Mouse (Mus musculus) hindbrain, postnatal 0 days (tissue): ENCODE measurements around the gene Nipsnap3b. TPM values are rescaled to one million over a fixed set of nuclear protein-coding genes. Genes with fewer than 3 reads are reported as not detected.

ENCODE experiments used
- ATAC-seq: fragments of 200-750 bp; cut with Nextera tagmentation; 2 replicates; pipeline ENCODE4 v1.8.0; 2017; ENCODE audit warnings: mild to moderate bottlenecking, moderate TSS enrichment, moderate library complexity
- DNase-seq: peaks from one replicate; pipeline ENCODE4 v3.0.0-alpha.2; 2015; ENCODE audit warnings: low spot score
- H3K27ac ChIP-seq: fragments of 300-500 bp; sonication (generic); 2 replicates; pipeline ENCODE4 v1.5.1; 2014; ENCODE audit warnings: mild to moderate bottlenecking
- H3K27me3 ChIP-seq: fragments of 300-500 bp; sonication (generic); 2 replicates; pipeline ENCODE4 v1.6.1; 2014; ENCODE audit warnings: low read length, mixed read lengths; ENCODE audit not compliant: insufficient read depth
- H3K36me3 ChIP-seq: fragments of 300-500 bp; sonication (generic); 2 replicates; pipeline ENCODE4 v1.6.1; 2014; ENCODE audit warnings: low read length, mixed read lengths; ENCODE audit not compliant: insufficient read depth
- H3K4me1 ChIP-seq: fragments of 300-500 bp; sonication (generic); 2 replicates; pipeline ENCODE4 v1.6.1; 2014; ENCODE audit warnings: antibody characterized with exemption, low read length, mixed read lengths; ENCODE audit not compliant: insufficient read depth
- H3K4me2 ChIP-seq: fragments of 300-500 bp; sonication (generic); 2 replicates; pipeline ENCODE4 v1.6.1; 2014; ENCODE audit warnings: low read depth, mild to moderate bottlenecking, low read length, moderate library complexity, mixed read lengths
- H3K4me3 ChIP-seq: fragments of 300-500 bp; sonication (generic); 2 replicates; pipeline ENCODE4 v1.5.1; 2014; ENCODE audit warnings: low read length
- H3K9ac ChIP-seq: fragments of 300-500 bp; sonication (generic); replicated peaks from 2 replicates; pipeline ENCODE4 v1.6.1; 2014; ENCODE audit warnings: mild to moderate bottlenecking, low read length, moderate library complexity, mixed read lengths
- H3K9me3 ChIP-seq: fragments of 300-500 bp; sonication (generic); 2 replicates; pipeline ENCODE4 v1.6.1; 2016; ENCODE audit warnings: low read length, mixed read lengths
- CTCF ChIP-seq: IDR thresholded peaks from 2 replicates; pipeline ENCODE4 v1.5.1; 2016; ENCODE audit warnings: antibody characterized with exemption, control low read depth, low read depth
- WGBS: fragments of 180-500 bp; shearing (Covaris S2); extraction: QIAGEN DNeasy Blood & Tissue Kit; methylation state at CpG from one replicate; pipeline ENCODE4 v1.1.7; 2014; 5-methylcytosine and 5-hydroxymethylcytosine counted together
- polyA plus RNA-seq: library from polyadenylated mRNA; unstranded; fragments of >200 nt; fragmentation: Nextera tagmentation; extraction: Ambion mirVana; gene quantifications from 2 replicates; pipeline ENCODE4 v1.2.1, GENCODE M21; 2015
- total RNA-seq: library from RNA; depleted of rRNA; stranded (reverse); fragments of >200 nt; gene quantifications from 2 replicates; pipeline ENCODE4 v1.2.3, GENCODE M21; 2014; rRNA removed

Gene Nipsnap3b
- 96.6 and 97.0 TPM in 2 replicates for total RNA-seq
- polyA plus RNA-seq: 151 and 159 TPM in 2 replicates

GRCm38 (mm10) chr4:53011732-53012361, at the start of gene Nipsnap3b:
Gene Nipsnap3b (plus strand): TSS chr4:53011880.
- peak; percentile 98 for DNase-seq
- Histone ChIP-seq H3K9ac (peak within 1 kb of the TSS; percentile 70), H3K27me3 (no peaks in the 10 kb centered on the region), H3K4me1 (no peaks in the 10 kb centered on the region), H3K4me3 (peak within 1 kb of the TSS; percentile 79), H3K27ac (peak within 1 kb of the TSS; percentile 87), H3K9me3 (0 out of 2 replicates have a peak, but pooled peaks cover 2% of the 10 kb centered on the region), H3K4me2 (peak within 1 kb of the TSS; percentile 60), H3K36me3 (peaks cover 3% of the 10 kb centered on the region; the same call in 1 of the 2 replicates)
- WGBS: under 1% methylated on average over 63 of the region's 63 CpGs
- no peak for TF ChIP-seq CTCF
- ATAC-seq: peak; percentile 97

- Histone ChIP-seq H3K4me3 (no peak within 1 kb of the TSS), H3K27me3 (no peaks in the 10 kb centered on the region), H3K9me3 (no peaks in the 10 kb centered on the region), H3K27ac (no peak within 1 kb of the TSS), H3K36me3 (no peaks in the 10 kb centered on the region), H3K9ac (no peak within 1 kb of the TSS), H3K4me1 (no peaks in the 10 kb centered on the region), H3K4me2 (no peak within 1 kb of the TSS)
- ATAC-seq: no peak
- no peak for DNase-seq
- TF ChIP-seq CTCF: no peak
Observed at GRCm38 (mm10) chr4:52964247-52964646, 47.4 kb upstream of the Nipsnap3b start, which contains the start of gene Olfr270. Gene Olfr270 (plus strand): TSS chr4:52964547.

- Histone ChIP-seq H3K27ac (no peak overlapping the region), H3K4me3 (no peak overlapping the region), H3K36me3 (no peaks in the 10 kb centered on the region), H3K4me1 (no peaks in the 10 kb centered on the region), H3K27me3 (no peaks in the 10 kb centered on the region), H3K9ac (no peak overlapping the region), H3K9me3 (no peaks in the 10 kb centered on the region), H3K4me2 (no peak overlapping the region)
- peak; percentile 74 for DNase-seq
- ATAC-seq: peak; percentile 67; the same call in 1 of the 2 replicates
- WGBS: 77% methylated on average over 2 of the region's 2 CpGs
- peak; percentile 82 for TF ChIP-seq CTCF
Observed at GRCm38 (mm10) chr4:52985216-52985615, 26.5 kb upstream of the Nipsnap3b start.

- no peak for DNase-seq
- Histone ChIP-seq H3K27ac (no peak overlapping the region), H3K4me3 (no peak overlapping the region), H3K4me1 (no peaks in the 10 kb centered on the region), H3K27me3 (no peaks in the 10 kb centered on the region), H3K9ac (no peak overlapping the region), H3K4me2 (no peak overlapping the region), H3K9me3 (no peaks in the 10 kb centered on the region), H3K36me3 (no peaks in the 10 kb centered on the region)
- TF ChIP-seq CTCF: no peak
- WGBS: 80% methylated on average over 2 of the region's 2 CpGs
- no peak for ATAC-seq
Observed at GRCm38 (mm10) chr4:52986266-52986665, 25.4 kb upstream of the Nipsnap3b start.

GRCm38 (mm10) chr4:52989248-52989647, 22.4 kb upstream of the Nipsnap3b start, which contains the start of gene Nipsnap3a:
Gene Nipsnap3a (plus strand): TSS chr4:52989272.
- Histone ChIP-seq H3K9me3 (no peaks in the 10 kb centered on the region), H3K4me3 (no peak within 1 kb of the TSS), H3K4me2 (peak within 1 kb of the TSS; percentile 29), H3K4me1 (no peaks in the 10 kb centered on the region), H3K36me3 (no peaks in the 10 kb centered on the region), H3K27me3 (no peaks in the 10 kb centered on the region), H3K9ac (no peak within 1 kb of the TSS), H3K27ac (no peak within 1 kb of the TSS)
- TF ChIP-seq CTCF: no peak
- no peak for DNase-seq
- 33% methylated on average over 12 of the region's 12 CpGs for WGBS
- no peak for ATAC-seq

- peak; percentile 35; the same call in 1 of the 2 replicates for ATAC-seq
- H3K27ac ChIP-seq: no peak overlapping the region
- TF ChIP-seq CTCF: no peak
- no peaks in the 10 kb centered on the region for H3K9me3 ChIP-seq
- no peak overlapping the region for H3K9ac ChIP-seq
- H3K4me2 ChIP-seq: no peak overlapping the region
- H3K27me3 ChIP-seq: no peaks in the 10 kb centered on the region
- H3K4me3 ChIP-seq: no peak overlapping the region
- H3K4me1 ChIP-seq: no peaks in the 10 kb centered on the region
- DNase-seq: peak; percentile 37
- 77% methylated on average over 6 of the region's 6 CpGs for WGBS
- no peaks in the 10 kb centered on the region for H3K36me3 ChIP-seq
Observed at GRCm38 (mm10) chr4:52999449-52999848, 12.2 kb upstream of the Nipsnap3b start.

- Histone ChIP-seq H3K9me3 (no peaks in the 10 kb centered on the region), H3K4me3 (no peak overlapping the region), H3K9ac (no peak overlapping the region), H3K27me3 (no peaks in the 10 kb centered on the region), H3K36me3 (no peaks in the 10 kb centered on the region), H3K4me1 (no peaks in the 10 kb centered on the region), H3K4me2 (no peak overlapping the region), H3K27ac (no peak overlapping the region)
- 79% methylated on average over 8 of the region's 8 CpGs for WGBS
- no peak for TF ChIP-seq CTCF
- ATAC-seq: no peak
- DNase-seq: no peak
Observed at GRCm38 (mm10) chr4:53000154-53000553, 11.5 kb upstream of the Nipsnap3b start.
